ENCODE assay signal across 22 mouse cellular contexts in the genomic region with DNA sequence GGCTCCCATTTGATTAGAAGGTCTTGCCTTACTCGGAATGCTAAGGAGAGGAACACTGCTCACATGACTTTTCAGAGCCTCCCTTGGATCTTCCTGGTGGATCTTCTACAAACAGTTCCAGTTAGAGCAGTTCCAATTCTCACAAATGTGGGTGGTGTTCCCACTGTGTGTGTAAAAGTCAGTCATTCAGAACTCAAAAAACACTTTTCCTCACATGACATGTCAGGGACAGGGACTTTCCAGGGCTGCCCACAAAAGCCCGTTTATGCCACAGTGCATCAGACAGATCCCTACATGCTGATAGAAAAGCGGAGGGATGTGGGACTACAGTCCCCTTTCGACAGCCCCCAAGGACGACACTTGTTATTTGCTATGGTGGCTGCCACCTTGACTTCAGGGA.
"Had no signal": no experiment of that assay in that cellular context is flagged by ENCODE, and none has a peak within 500 bp of the region (broad histone marks: within the 10 kb centered on the region; RNA-seq: fewer than 3 reads in every experiment).

No protein-coding gene starts in this region.

- H3K9ac ChIP-seq: heart, embryonic 12.5 days; hindbrain, embryonic 13.5 days; hindbrain, embryonic 15.5 days; limb, embryonic 13.5 days; limb, embryonic 15.5 days; liver, embryonic 12.5 days; liver, embryonic 14.5 days had no signal

- DNase-seq: gastrocnemius, postnatal 14 days; gastrocnemius, postnatal 36 days; heart, adult 18-20 months; heart, postnatal 10 days; heart, postnatal 36 days; kidney, adult 18-20 months; kidney, adult 8-10 months; kidney, postnatal 10 days; kidney, postnatal 25 days; kidney, postnatal 4 days had no signal

- H3K4me1 ChIP-seq: hindbrain, embryonic 13.5 days; liver, embryonic 12.5 days had no signal

- H3K36me3 ChIP-seq: heart, embryonic 10.5 days; hindbrain, embryonic 13.5 days; hindbrain, embryonic 15.5 days; limb, embryonic 13.5 days; limb, embryonic 15.5 days; liver, embryonic 12.5 days had no signal

- H3K9me3 ChIP-seq: heart, embryonic 10.5 days; heart, embryonic 12.5 days; hindbrain, embryonic 13.5 days; hindbrain, embryonic 15.5 days; limb, embryonic 13.5 days; limb, embryonic 15.5 days; liver, embryonic 12.5 days had no signal

- H3K27ac ChIP-seq: heart, embryonic 10.5 days; hindbrain, postnatal 0 days; layer of hippocampus, adult 2 months; left cerebral cortex, adult 2 months; limb, embryonic 15.5 days; liver, embryonic 12.5 days; liver, embryonic 14.5 days had no signal

- H3K27me3 ChIP-seq: heart, embryonic 12.5 days; hindbrain, embryonic 13.5 days; limb, embryonic 13.5 days; limb, embryonic 15.5 days; liver, embryonic 12.5 days had no signal

- H3K4me3 ChIP-seq: heart, embryonic 10.5 days; heart, embryonic 12.5 days; hindbrain, embryonic 13.5 days; hindbrain, embryonic 15.5 days; layer of hippocampus, adult 2 months; left cerebral cortex, adult 2 months; limb, embryonic 13.5 days; limb, embryonic 15.5 days; liver, embryonic 12.5 days had no signal

- ATAC-seq: hindbrain, postnatal 0 days; intestine, embryonic 16.5 days; liver, embryonic 12.5 days had no signal

- H3K4me2 ChIP-seq: heart, embryonic 12.5 days; hindbrain, embryonic 13.5 days; hindbrain, embryonic 15.5 days; limb, embryonic 13.5 days; limb, embryonic 15.5 days; liver, embryonic 12.5 days had no signal
